Mouse (Mus musculus): ENCODE data around the gene Tln2.
"Not testable (repeated sequence)": the region's sequence is repeated elsewhere in the genome, so short reads cannot be mapped to it uniquely, and the experiment has no call there.

Tln2 gene

DNA sequence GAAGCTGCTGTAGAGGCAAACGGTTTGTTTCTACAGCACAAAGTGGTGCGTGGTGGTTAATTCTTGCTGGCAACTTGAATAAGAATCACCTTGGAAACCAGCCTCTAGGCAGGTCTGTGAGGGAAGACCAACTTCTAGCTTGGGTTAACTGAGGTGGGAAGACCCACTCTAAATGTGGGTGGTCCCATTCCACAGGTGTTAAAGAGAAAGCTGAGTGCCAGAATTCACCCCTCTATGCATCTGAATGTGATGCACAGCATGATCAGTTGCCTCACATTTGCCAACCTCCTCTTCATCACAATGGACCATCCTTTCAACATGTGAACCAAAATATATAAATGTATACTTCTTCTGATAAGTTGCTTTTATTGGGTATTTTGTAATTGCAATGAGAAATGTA, 197.4 kb downstream of the Tln2 start:
- in situ Hi-C loops (cut with MboI, MseI): no loop called here

DNA sequence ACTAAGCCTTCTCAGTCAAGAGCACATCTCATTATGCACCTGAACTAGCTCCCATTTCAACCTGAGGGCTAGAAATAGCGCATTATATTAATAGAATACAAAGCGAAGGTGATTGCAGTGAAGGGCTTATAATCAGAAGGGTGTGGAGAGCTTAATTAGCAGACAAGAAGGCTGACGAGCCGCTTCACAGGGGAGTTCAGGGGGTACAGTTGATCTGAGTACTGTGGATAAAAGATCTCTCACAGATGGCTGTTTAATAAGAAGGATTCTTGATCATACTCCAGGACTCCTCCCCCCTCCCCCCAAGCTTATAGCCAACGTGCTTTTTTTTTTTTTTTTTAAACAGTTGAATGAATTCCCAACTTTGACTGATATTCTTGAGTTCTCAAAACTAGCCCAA, 198.0 kb downstream of the Tln2 start:
- in situ Hi-C loops (cut with MboI, MseI): no loop called here

- in situ Hi-C loops (cut with MboI, MseI): loop anchor here (10.0 kb wide), 1 partner anchor 680 kb away; no protein-coding TSS in a partner anchor
Measured at GRCm38 (mm10) chr9:67354356-67354755, 205.1 kb downstream of the Tln2 start.

DNA sequence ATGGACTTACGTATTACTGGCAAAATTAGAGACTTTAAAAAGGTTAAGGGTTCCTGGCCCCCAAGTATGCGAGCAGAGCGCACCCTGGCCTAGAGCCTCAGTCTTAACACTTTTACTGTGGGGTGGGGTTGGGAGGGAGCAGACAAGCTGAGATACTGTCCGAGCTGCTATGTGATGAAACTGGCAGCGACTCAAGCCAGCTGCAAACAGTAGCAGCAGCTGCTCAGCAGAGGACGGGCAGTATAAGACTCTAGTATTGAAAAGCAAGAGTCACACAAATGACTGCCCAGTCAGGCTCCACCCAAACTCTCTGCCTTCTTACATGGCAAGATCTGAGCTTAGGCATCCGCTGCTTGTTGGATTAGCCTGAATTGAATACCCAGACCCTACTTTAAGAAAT, 206.1 kb downstream of the Tln2 start:
- in situ Hi-C loops (cut with MboI, MseI): loop anchor here (10.0 kb wide), 1 partner anchor 681 kb away; no protein-coding TSS in a partner anchor

DNA sequence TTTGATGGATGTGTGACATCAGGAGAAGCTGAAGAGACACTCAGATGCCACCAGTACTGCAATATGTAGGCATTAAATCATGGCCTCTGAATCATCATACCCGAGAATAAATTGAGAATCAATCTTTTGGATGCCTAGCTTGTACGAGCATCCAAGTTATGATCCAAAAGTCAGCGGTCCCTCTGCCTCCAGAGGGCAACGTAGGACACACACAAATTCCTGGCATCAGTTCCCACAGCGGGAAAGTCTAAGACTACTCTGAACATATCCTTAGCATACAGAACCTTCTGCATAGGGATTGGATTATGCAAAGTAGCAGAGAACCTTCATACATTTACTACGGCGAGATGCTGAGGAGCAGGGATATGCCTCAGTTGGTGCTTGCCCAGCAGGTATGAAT, 210.5 kb downstream of the Tln2 start:
- in situ Hi-C loops (cut with MboI, MseI): no loop called here

- in situ Hi-C loops (cut with MboI, MseI): no loop called here
Measured at GRCm38 (mm10) chr9:67347184-67347583, 212.3 kb downstream of the Tln2 start.

GRCm38 (mm10) chr9:67331281-67331680, 228.2 kb downstream of the Tln2 start:
- in situ Hi-C loops (cut with MboI, MseI): no loop called here

DNA sequence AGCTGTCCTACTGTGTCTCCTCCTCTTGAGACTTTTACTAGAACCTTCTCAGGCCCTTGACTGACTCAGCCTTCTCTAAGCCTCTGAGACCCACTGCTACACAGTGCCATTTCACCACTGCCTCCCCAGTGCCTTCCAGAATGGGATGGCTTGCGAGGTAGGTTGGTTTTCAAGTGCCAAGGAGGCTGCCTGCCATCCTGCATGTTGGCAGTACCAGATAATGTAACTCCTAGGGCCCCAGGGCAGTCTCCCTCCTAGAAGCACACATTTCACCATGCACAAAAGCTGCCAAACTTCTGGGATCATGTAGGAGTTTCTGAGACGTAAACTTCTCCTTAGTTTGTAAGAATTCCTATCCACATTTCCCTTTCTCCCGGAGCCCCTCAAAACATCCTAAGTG, 231.1 kb downstream of the Tln2 start:
- in situ Hi-C loops (cut with MboI, MseI): no loop called here

DNA sequence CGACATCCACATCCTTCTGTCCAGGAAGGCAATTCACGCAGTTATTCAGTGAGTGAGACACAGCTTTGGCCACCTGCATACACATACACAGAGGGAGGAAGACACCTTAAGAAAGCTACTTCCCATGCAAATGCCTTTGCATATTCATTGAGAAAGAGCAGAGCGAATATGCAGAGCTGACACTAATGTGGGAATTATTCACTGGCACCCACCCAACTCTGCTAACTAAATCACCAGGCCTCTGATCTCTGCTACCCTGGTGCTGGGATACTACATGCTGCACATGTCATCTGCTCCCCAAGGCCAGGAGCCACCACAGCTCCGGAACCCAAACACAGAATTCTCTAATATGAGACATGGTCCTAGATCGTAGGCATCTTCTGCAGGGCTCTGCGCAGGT, 237.6 kb downstream of the Tln2 start:
- in situ Hi-C loops (cut with MboI, MseI): no loop called here

GRCm38 (mm10) chr9:67315356-67315755, 244.1 kb downstream of the Tln2 start:
- in situ Hi-C loops (cut with MboI, MseI): no loop called here

DNA sequence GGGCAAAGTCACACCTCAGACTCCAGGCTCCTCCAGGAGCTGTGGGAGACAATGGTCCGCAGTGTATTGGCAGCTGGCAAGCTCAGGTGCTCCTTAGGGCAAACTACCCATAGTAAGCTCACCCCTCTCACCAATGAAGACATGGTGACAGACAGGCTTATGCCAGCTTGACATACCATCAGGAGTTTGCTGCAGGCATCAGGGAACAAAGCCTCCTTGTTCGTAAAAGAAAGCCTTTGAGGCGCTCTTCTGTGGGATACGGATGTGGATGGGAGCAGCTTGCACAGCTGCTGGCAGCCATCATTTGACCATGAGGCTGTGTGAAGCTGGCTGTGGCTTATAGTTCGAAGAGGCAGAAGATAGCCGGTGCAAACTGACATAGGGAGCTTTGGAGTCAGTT, 254.5 kb downstream of the Tln2 start:
- in situ Hi-C loops (cut with MboI, MseI): no loop called here

DNA sequence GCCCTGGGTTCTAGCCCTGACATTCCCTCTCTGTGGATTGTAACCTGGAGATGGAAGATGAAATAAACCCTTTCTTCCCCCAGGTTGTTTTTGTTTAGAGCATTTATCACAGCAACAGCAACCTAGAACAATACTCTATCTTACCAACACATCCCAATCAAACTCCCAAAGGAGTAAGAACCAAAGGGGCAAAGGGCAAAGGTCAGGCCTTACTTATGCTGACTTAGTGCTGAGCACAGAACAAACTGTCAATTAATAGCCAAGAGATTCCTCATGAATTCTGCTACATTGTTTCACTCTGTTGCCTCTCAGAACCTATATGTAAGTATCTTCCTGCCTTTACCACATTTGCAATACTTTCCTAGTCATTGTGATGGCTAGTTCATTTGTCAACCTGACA, 255.5 kb downstream of the Tln2 start:
- in situ Hi-C loops (cut with MboI, MseI): no loop called here

DNA sequence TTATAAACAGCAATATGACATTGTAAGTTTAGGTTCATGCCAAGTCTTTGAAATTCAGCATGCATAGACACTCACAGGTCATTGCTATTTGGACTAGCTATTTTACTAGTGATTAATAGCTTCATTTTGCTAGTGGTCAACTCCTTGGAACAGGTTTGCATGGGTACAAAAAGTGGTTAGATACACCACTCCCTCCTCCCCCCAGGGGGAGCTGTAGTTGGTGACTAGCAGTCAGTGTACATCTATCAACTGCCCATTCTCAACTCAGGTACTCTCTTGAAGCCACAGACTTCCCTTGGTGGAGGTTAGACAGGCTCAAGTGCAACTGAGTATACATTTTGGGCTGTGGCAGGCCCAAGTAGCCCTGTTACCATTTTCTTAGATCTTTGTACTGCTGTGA, 256.5 kb downstream of the Tln2 start:
- in situ Hi-C loops (cut with MboI, MseI): no loop called here

DNA sequence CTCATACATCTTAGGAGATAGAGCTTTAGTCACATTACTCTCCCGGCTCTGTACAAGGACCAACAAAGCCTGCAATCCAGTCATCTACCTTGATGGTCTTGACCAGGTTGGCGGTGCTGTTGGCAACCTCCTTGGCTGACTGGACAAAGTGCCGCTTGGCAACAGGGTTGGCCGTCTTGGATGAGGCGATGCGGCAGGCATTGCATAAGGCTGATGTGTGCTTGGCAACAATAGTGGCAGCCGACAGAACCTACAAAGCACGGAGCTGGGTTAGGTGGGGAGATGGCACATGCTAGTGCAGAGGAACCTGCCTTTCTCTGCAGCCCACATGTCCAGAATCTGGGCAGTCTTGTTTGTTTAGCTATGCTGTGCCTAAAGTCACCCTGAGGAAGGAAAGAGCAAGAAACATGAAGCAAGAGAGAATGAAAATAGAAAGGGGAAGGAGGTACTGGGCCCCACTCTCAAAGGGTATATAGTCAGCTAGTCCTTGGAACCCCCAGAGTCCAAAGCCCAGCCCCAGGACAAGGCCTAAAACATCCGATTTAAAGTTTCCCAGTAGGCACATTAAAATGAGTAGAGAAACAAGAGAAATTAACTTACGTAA, 257.0 kb downstream of the Tln2 start:
- in situ Hi-C loops (cut with MboI, MseI): no loop called here

DNA sequence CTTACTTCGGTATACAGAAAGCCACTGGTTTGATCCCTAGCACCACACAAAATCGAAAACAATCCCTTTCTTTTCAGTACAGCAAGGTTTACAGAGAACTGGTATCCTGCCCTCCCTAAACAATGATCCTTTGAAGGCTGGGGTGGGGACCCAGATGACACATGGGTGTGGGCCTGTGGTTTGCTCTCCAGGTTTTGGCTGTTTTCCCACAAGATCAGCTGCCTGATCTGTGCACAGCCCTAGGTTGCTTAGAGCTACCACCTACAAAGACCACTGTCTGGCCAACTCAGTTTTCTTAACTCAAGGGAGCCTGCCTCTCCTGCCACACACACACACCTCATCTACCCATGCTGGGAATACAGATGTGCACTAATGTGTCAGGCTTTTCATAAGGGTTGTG, 257.9 kb downstream of the Tln2 start:
- in situ Hi-C loops (cut with MboI, MseI): no loop called here

DNA sequence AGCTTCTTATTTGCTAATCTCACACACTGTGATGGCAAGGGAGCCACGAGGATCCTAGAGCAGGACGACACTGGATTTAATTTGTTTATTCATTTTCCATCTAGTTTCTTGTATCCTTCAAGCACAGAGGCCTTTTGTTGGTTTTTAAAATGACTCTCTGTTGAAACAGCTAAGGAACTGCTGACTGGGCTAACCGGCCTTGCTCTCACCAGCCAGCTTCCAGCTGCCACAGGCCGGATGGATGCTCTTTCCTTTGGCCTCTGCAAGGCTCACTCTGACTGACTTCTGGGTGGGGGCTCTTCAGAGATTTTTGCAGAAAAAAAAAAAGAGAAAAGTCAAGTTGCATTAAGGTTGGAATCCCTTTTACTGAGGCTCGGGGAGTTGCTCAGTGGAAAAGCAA, 258.7 kb downstream of the Tln2 start:
- in situ Hi-C loops (cut with MboI, MseI): no loop called here

DNA sequence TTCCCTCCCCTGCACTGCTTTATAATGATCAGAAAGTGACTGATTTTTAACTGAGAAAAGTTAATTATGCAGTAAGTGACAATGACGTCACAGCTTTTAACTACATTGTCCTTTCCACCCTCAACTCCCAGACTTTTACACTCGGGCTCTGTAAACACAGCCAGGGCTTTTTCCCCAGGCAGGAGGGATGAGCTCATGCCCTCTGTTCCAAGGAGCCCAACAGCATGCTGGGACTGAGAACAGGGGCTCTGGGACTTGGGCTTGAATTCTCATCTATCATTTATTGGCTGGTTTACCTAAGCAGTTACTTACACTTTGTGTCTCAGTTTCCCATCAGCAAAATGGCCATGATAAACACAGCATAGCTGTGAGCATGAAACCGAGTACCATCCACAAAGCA, 259.2 kb downstream of the Tln2 start:
- in situ Hi-C loops (cut with MboI, MseI): no loop called here

DNA sequence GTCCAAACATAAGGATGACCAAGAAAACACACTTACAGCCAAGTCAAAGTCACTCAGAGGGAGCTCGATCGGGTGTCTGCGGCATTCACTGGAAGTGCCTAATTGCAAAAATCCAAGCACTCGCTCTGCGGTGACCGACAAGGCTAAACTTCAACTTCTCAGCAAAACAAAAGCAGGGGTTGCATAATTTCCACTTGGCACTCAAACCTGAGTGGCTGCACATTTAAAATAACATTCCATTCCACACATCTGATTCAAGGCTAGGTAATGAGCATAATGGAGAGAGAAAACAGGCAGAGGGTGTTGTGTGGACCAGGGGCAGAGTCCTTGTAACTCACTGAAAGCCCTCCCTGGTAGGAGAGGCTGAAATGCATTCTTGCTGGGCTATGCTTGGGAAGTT, 260.3 kb downstream of the Tln2 start:
- in situ Hi-C loops (cut with MboI, MseI): no loop called here

- in situ Hi-C loops (cut with MboI, MseI): no loop called here
Measured at GRCm38 (mm10) chr9:67297236-67297889, 262.1 kb downstream of the Tln2 start.

DNA sequence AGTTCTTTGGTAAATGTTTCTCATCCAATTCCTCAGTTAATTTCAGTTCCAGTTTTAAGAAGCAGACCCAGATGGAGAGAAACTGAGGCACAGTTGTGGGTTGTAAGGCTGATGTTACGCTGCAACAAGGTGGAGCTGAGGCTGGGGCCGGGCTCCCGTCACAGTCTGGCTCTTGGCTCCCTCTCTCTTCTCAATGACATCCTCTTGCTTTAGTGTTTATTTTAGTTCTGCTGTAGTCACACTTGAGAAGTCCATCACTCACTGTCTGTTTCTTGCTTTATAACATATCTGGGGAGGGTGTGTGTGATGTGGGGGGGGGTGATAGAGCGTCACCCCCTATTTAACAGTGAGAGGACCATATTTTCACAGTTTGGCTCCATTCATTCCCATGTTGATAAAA, 272.0 kb downstream of the Tln2 start:
- in situ Hi-C loops (cut with MboI, MseI): no loop called here

GRCm38 (mm10) chr9:67286801-67287200, 272.7 kb downstream of the Tln2 start:
- in situ Hi-C loops (cut with MboI, MseI): no loop called here

GRCm38 (mm10) chr9:67285544-67285943, 274.0 kb downstream of the Tln2 start:
- in situ Hi-C loops (cut with MboI, MseI): no loop called here

- in situ Hi-C loops (cut with MboI, MseI): no loop called here
Measured at GRCm38 (mm10) chr9:67281812-67282211, 277.7 kb downstream of the Tln2 start.

GRCm38 (mm10) chr9:67280311-67280710, 279.2 kb downstream of the Tln2 start:
- in situ Hi-C loops (cut with MboI, MseI): not testable (repeated sequence)
